Mouse (Mus musculus): ENCODE data around the gene Cx3cr1. TPM values are rescaled to one million over a fixed set of nuclear protein-coding genes. Genes with fewer than 3 reads are reported as not detected.

Gene Cx3cr1
- total RNA-seq, 2 experiments from 2014 or later, result 30.8 to 31.7 TPM

GRCm38 (mm10) chr9:119998776-119999175 lies 70.9 kb downstream of the Cx3cr1 start:
- no peak for TF ChIP-seq CTCF (conservative IDR thresholded peaks at IDR 0.05)
- H3K27ac ChIP-seq, result no peak overlapping the region
- no peak overlapping the region for H3K4me3 ChIP-seq
- DNase-seq (ENCODE audit: low spot score in 2 of 2), result no peak

DNA sequence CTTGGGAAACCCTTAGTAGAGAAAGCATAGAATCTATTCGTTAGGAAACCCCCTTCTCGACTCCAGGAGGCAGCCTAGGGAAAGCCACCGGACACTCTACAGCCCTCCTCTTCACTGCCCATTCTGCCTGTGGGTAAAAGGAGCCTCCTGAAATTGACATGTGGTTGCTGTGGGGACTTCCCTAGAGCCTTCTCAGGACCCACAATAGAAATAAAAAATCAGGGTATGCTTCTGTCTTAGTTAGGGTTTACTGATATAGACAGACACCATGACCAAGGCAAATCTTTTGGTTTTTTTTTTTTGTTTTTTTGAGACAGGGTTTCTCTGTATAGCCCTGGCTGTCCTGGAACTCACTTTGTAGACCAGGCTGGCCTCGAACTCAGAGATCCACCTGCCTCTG lies 73.6 kb downstream of the Cx3cr1 start:
- no peak overlapping the region for H3K4me3 ChIP-seq
- H3K27ac ChIP-seq, result no peak overlapping the region
- no peak for DNase-seq (ENCODE audit: low spot score in 2 of 2)
- TF ChIP-seq CTCF (conservative IDR thresholded peaks at IDR 0.05), result no peak

DNA sequence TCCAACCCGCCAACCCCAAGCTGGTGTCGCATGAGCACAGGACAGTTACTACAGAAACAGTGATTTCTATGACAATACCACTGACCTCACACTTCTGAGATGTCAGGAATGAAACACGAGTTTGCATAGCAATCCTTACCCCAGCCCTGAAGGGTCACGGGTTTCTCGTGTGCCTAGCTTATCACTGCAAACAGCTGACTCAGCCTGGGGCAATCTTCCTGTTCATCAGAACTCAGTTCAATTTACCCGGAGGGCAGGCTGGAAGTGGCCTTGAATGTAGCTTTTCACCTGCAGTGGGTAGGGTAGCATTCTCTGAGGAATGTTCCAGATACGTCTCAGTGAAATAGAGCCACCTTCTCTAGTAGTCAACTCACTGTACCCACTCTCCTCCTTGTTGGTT lies 75.5 kb downstream of the Cx3cr1 start:
- no peak overlapping the region for H3K4me3 ChIP-seq
- H3K27ac ChIP-seq, result no peak overlapping the region
- no peak for DNase-seq (ENCODE audit: low spot score in 2 of 2)
- no peak for TF ChIP-seq CTCF (conservative IDR thresholded peaks at IDR 0.05)

DNA sequence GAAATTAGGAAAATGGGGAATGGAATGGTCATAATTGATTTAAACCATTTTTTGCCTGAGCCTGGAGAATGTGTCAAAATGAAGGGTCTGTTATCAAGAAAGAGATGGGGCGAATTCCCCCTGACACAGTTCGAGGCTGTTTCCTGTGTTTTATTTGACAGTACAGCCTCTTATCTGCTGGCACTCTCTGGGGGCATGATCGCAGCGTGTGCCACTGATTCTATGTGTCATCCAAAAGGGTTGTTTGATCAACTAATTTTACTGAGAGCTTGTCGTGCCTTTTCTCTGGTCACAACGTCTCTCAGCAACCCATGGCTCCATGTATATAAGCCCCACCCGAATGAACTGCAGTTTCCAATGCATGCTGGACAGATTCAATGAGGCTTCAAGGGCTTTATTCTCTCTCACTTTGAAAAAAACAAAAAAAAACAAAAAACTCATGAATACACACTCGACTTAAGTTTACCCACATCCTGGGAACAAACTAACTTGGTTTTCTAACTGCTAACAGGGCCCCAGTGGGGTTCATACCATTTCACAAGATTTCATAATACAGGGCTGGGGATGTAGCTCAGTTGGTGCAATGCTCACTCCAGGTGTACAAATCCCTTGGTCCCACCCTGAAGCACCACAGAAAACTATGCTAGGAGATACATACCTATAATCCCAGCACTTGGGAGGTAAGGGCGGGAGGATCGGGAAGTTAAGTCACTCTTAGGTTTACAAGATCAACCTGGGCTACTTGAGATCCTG lies 76.4 kb downstream of the Cx3cr1 start:
- TF ChIP-seq CTCF (conservative IDR thresholded peaks at IDR 0.05), result no peak
- no peak for DNase-seq (ENCODE audit: low spot score in 2 of 2)
- Histone ChIP-seq H3K4me3 (no peak overlapping the region), H3K27ac (no peak overlapping the region)

GRCm38 (mm10) chr9:119991310-119991709 lies 78.4 kb downstream of the Cx3cr1 start:
- H3K4me3 ChIP-seq, result no peak overlapping the region
- H3K27ac ChIP-seq, result no peak overlapping the region
- no peak for TF ChIP-seq CTCF (conservative IDR thresholded peaks at IDR 0.05)
- DNase-seq (ENCODE audit: low spot score in 2 of 2), result no peak

GRCm38 (mm10) chr9:119988304-119988703 lies 81.4 kb downstream of the Cx3cr1 start:
- no peak overlapping the region for H3K27ac ChIP-seq
- DNase-seq (ENCODE audit: low spot score in 2 of 2), result no peak
- TF ChIP-seq CTCF (conservative IDR thresholded peaks at IDR 0.05), result no peak
- no peak overlapping the region for H3K4me3 ChIP-seq

DNA sequence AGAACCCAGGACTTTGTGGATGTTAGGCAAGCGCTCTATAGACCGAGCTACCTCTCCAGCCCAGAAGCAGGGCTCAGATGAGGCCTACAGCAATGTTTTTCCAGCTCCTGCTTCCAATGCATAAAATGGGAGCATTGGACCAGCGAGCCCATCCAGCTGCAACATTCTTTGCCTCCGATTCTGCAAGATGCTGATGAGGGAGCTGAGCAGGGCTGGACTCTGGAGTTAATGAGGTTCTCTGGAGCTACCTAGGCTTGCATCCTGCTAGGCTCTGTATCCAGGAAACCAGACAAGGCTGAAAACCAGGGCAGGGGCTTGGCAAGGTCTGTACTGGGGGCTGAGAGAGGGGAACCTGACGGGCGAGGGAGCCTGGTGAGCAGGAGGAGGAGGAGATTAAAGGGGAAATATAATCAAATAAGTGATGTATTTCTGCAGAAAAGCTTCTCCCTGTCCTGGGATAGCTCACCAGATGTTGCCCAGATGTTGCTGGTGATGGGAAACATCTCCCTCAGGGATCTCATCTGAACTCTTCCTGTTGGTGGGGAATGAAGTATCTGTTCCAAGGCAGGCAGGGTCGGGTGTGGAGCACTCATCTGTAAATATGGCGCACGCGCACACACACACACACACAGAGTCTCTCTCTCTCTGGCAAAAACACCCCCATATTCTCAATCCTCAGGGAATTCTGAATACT lies 83.7 kb downstream of the Cx3cr1 start:
- no peak for DNase-seq (ENCODE audit: low spot score in 2 of 2)
- Histone ChIP-seq H3K4me3 (no peak overlapping the region), H3K27ac (no peak overlapping the region)
- TF ChIP-seq CTCF (conservative IDR thresholded peaks at IDR 0.05), result no peak

DNA sequence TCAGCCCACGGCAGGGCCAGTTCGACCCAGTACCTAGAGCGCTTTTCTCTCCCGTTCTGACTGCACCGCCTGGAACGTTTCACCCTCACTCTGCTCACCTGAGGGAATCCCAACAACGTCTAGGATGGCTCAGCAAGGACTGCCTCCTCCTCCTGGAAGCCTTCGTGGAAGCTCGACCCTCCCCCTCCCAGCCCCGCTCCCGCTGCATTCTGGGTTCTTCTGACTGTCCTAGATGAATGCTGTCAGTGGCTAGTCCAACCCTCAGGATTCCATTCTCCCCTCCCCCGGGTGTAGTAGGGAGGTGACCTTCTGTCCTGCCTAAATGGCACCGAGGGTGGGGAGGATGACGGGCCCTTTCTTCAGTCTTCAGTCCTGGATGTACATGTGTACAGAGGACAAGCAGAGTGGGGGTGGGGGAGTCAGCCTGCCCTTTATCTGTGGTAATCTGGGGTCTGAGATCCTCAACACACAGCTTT lies 85.1 kb downstream of the Cx3cr1 start, which contains the start of gene Csrnp1:
TSS of gene Csrnp1 (minus strand) at position 123 of the 476 bp plus-strand sequence.
- TF ChIP-seq CTCF (conservative IDR thresholded peaks at IDR 0.05), result no peak
- DNase-seq (ENCODE audit: low spot score in 2 of 2), result no peak
- peak within 1 kb of the TSS; percentile 80 for H3K4me3 ChIP-seq
- peak within 1 kb of the TSS; percentile 96 for H3K27ac ChIP-seq

DNA sequence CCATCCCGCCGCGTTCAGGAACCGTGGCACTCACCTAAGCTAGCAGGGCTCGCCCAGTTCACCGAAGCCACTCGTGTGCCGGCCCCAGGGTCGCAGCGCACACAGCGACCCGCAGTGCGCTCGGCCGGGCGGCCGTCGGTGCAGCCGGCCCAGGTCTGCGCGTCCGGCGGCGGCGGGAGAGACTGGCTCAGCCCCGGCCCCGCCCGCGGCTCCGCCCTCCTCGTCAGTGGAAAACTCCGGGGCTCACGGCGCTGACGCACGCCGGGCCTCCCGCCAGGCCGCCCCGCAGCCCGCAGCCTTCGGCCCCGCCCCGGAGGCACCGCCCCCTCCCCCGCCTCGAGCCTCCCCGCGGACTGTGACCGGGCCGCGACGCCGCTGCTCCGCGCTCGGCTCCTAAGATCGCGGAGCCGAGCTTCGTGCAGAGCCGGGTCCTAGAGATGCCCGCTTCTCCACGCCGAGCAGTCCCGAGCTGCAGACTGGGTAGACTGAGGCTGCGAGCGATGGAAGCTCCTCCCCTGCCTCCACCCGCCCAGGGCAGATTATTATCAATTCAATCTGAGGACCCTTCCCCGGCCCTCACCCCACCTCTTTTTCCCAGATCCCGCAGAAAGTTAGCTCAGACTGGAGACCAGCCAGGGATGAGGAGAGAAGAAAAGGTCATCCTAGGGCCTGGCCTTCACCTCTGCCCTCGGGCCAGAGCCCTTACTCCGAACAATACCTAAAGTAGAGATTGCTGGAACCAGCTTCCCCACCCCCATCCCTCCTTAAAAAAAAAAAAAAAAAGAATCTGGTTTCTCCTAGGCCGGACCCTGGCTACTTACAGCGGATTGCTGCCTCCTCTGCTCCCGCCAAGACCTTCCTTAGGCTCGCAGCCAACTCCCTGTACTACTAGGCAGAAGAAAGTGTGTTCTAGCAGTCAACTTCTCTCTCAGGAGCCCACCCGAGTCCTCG lies 85.8 kb downstream of the Cx3cr1 start:
- peak overlapping the region; percentile 96 for H3K27ac ChIP-seq
- DNase-seq (ENCODE audit: low spot score in 2 of 2), result peak; percentile 86 to 90
- TF ChIP-seq CTCF (conservative IDR thresholded peaks at IDR 0.05), result no peak
- H3K4me3 ChIP-seq, result peak overlapping the region; percentile 80

DNA sequence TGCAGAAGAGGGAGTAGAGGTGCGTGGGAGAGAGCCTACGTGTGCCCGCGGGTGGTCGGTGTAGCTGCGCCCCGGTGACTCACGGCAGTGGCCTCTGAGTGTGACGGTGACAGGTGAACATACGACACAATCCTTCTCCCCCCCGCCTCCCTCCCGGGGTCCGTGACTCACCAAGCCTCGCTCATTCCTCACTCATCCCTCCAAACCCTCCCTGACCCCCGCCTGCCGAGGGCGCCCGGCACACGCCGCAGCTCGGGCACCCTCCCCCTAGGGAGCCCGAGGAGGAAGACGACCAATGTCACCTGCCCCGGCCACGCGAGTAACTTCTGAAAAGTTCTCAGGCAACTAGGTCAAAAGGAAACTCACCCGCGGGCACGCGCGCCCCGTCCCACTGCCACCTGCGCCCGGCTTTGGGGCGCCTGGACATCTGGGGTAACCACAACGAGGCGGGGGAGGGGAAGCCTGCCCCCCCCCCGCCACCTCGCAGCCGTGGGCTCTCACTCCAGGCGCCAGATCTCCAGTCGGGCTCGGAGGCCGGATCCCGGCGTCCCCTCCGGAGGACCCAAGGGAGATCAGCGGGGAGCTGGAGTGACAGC lies 86.6 kb downstream of the Cx3cr1 start:
- no peak for DNase-seq (ENCODE audit: low spot score in 2 of 2)
- peak overlapping the region; percentile 80 for H3K4me3 ChIP-seq
- peak overlapping the region; percentile 96 for H3K27ac ChIP-seq
- TF ChIP-seq CTCF (conservative IDR thresholded peaks at IDR 0.05), result no peak

DNA sequence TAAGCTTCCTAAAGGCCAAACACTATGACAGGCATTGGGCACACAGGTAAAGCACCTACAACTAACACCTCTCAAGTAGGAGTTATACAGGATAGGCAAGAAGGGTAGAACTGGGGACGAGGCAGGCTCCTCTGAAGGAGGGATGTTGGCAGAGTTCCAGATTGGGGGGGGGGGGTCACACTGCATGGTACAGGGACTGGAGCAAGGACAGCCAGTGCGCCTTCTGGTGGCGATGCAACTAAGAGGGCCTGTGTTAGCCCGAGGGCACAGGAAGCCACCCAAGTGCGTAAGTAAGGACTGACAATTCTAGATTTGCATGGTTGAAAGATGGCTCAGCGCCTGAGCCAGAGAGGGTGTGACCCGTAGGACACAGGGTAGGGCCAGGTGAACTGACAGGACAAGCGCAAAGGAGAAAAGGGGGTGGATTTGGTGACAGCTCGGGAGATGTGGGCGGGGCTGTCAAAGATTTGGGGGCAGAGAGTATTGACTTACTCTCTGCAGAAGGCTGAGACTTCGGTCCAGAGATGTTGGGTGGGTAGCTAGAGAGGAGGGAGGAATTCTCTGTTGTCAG lies 87.4 kb downstream of the Cx3cr1 start:
- peak; percentile 62 for TF ChIP-seq CTCF (conservative IDR thresholded peaks at IDR 0.05)
- peak overlapping the region; percentile 96 for H3K27ac ChIP-seq
- no peak for DNase-seq (ENCODE audit: low spot score in 2 of 2)
- peak overlapping the region; percentile 80 for H3K4me3 ChIP-seq
